Mouse (Mus musculus) intestine, embryonic 14.5 days (tissue): ENCODE data around the gene Cald1. TPM values are rescaled to one million over a fixed set of nuclear protein-coding genes. Genes with fewer than 3 reads are reported as not detected.

Experiments
- ATAC-seq: fragments of 200-750 bp; cut with Nextera tagmentation; replicated peaks from 2 replicates; pipeline ENCODE4 v1.8.0; 2017; ENCODE audit warnings: low read depth, moderate number of reproducible peaks, moderate TSS enrichment, moderate library complexity; ENCODE audit not compliant: low FRiP score, low TSS enrichment
- DNase-seq: peaks from one replicate; pipeline ENCODE4 v3.0.0-alpha.2; 2018; ENCODE audit warnings: low spot score
- H3K27ac ChIP-seq: fragments of 300-500 bp; sonication (generic); 2 replicates; pipeline ENCODE4 v1.5.1; 2014; ENCODE audit warnings: low read depth, mild to moderate bottlenecking, control low read depth
- H3K27me3 ChIP-seq: fragments of 300-500 bp; sonication (generic); replicated peaks from 2 replicates; pipeline ENCODE4 v1.6.1; 2014; ENCODE audit warnings: low read length, control low read depth; ENCODE audit not compliant: control insufficient read depth, insufficient read depth
- H3K36me3 ChIP-seq: fragments of 300-500 bp; sonication (generic); 2 replicates; pipeline ENCODE4 v1.6.1; 2014; ENCODE audit warnings: low read length, control low read depth; ENCODE audit not compliant: control insufficient read depth, insufficient read depth
- H3K4me1 ChIP-seq: fragments of 300-500 bp; sonication (generic); replicated peaks from 2 replicates; pipeline ENCODE4 v1.6.1; 2014; ENCODE audit warnings: low read length, control low read depth, mixed read lengths; ENCODE audit not compliant: control insufficient read depth, insufficient read depth
- H3K4me2 ChIP-seq: fragments of 300-500 bp; sonication (generic); 2 replicates; pipeline ENCODE4 v1.6.1; 2014; ENCODE audit warnings: low read length
- H3K4me3 ChIP-seq: fragments of 300-500 bp; sonication (generic); 2 replicates; pipeline ENCODE4 v1.5.1; 2014; ENCODE audit warnings: low read depth, low read length, control low read depth, mixed read lengths
- H3K9ac ChIP-seq: fragments of 300-500 bp; sonication (generic); 2 replicates; pipeline ENCODE4 v1.6.1; 2014; ENCODE audit warnings: mild to moderate bottlenecking, low read length
- H3K9me3 ChIP-seq: fragments of 300-500 bp; sonication (generic); 2 replicates; pipeline ENCODE4 v1.6.1; 2016; ENCODE audit warnings: low read length, control low read depth; ENCODE audit not compliant: control insufficient read depth
- WGBS: fragments of 180-500 bp; shearing (Covaris S2); extraction: QIAGEN DNeasy Blood & Tissue Kit; methylation state at CpG from one replicate; pipeline ENCODE4 v1.1.7; 2014; 5-methylcytosine and 5-hydroxymethylcytosine counted together
- polyA plus RNA-seq: library from polyadenylated mRNA; unstranded; fragments of >200 nt; fragmentation: Nextera tagmentation; extraction: Ambion mirVana; gene quantifications from 2 replicates; pipeline ENCODE4 v1.2.1, GENCODE M21; 2014

Cald1 gene
- polyA plus RNA-seq, 1 experiment from 2014 or later: 309 TPM

DNA sequence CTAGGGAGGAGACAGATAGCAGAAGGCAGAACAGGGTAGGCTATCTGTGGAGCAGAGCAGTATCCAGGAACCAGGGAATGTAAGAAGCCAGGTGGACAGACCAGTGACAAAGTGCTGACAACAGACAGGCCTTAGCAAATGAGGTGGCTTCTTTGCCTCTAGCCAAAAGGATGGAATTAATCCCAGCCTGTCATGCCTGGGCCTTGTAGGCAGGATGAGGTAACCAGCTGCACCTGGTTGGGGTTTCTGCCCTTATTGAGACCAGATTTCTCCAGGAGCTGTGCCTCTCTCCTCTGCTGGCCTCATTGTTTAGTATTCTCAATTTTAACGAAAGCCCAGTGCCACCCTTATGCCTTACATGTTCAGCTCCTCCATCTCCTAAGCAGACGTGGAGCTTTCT, 3.8 kb downstream of the Cald1 start:
- no peaks in the 10 kb centered on the region for H3K27me3 ChIP-seq
- H3K4me2 ChIP-seq: peak overlapping the region; percentile 44
- no peak for ATAC-seq
- WGBS: 64% methylated on average over 2 of the region's 2 CpGs
- 0 out of 2 replicates have a peak overlapping the region, but pooled peaks have one; percentile 6 for H3K4me3 ChIP-seq
- H3K27ac ChIP-seq: peak overlapping the region; percentile 38; the same call in 1 of the 2 replicates
- no peaks in the 10 kb centered on the region for H3K36me3 ChIP-seq
- DNase-seq: no peak
- peaks cover 39% of the 10 kb centered on the region for H3K4me1 ChIP-seq
- no peaks in the 10 kb centered on the region for H3K9me3 ChIP-seq
- peak overlapping the region; percentile 16; the same call in 1 of the 2 replicates for H3K9ac ChIP-seq

GRCm38 (mm10) chr6:34606407-34606806, 8.1 kb downstream of the Cald1 start:
- H3K4me3 ChIP-seq: no peak overlapping the region
- 31% methylated on average over 4 of the region's 4 CpGs for WGBS
- no peak overlapping the region for H3K9ac ChIP-seq
- DNase-seq (no peak), ATAC-seq (no peak)
- no peaks in the 10 kb centered on the region for H3K27me3 ChIP-seq
- H3K4me1 ChIP-seq: peaks cover 64% of the 10 kb centered on the region
- H3K9me3 ChIP-seq: no peaks in the 10 kb centered on the region
- peak overlapping the region; percentile 31 for H3K4me2 ChIP-seq
- H3K27ac ChIP-seq: peak overlapping the region; percentile 84
- no peaks in the 10 kb centered on the region for H3K36me3 ChIP-seq

DNA sequence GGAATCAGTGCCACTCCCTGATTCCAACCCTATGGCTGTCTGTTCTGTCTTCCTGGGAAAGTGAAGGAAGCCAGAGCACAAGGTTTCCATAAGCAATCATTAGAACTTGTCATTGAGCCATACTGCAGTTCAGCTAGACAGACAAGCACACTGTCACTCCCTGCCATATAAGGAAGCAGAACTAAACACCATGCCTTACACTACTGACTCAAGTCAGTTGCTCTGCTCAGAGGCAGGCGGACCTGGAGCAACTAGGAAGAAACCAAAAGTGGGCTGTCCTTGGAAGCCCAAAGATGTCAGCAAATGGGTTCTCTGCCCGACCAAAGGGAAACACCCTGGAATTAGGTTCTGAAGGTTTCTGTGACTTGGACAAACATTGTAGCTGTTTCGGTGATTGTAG, 10.3 kb downstream of the Cald1 start:
- no peak for DNase-seq
- H3K9ac ChIP-seq: no peak overlapping the region
- H3K4me3 ChIP-seq: no peak overlapping the region
- ATAC-seq: no peak
- no peak overlapping the region for H3K4me2 ChIP-seq
- H3K27ac ChIP-seq: peak overlapping the region; percentile 89
- WGBS: 53% methylated on average over 3 of the region's 3 CpGs
- H3K9me3 ChIP-seq: no peaks in the 10 kb centered on the region
- peaks cover 62% of the 10 kb centered on the region for H3K4me1 ChIP-seq
- H3K36me3 ChIP-seq: no peaks in the 10 kb centered on the region
- H3K27me3 ChIP-seq: no peaks in the 10 kb centered on the region

DNA sequence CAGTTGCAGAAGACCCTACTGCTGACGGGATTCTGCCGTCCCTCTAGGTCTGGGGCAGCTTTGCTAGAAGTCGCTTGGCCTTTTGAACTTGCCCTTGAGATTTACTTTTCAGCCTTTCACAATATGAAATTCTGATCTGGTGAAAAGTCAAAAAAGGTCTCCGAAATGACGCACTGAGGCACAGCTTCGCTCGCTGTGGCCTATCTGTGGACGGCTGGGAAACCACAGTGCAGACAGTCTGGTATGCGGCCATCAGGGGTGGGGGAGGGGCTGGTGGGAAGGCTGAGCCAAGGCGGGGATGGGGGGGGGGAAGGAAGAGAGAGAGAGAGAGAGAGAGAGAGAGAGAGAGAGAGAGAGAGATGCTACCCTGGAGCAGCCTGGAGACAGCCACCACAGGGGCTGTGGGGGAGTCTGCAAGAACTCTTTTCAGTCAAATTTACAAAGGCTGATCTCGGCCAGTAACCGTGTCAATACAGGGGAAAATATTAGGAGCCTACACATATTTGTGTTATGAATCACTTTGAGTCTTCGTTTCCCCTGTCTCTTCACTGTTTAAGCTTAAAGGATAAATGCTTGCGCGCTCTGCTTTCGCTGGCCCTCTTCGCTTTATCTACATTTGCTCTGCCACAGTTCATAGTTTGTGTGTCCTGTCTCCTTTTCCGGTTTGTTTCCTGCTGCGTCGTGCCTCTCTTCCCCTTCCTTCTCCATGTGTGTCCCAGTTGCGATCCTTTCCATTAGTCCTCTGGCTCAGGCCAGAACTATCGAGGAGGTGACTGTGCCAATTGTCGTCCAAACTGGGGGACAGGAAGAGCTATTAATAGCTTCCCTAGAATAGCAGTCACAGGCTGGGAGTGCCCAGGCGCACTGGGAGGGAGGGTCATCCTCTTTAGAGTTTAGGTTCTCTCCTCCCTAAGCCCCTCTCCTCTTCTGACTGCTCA, 11.9 kb downstream of the Cald1 start:
- Histone ChIP-seq H3K9me3 (no peaks in the 10 kb centered on the region), H3K4me3 (peak overlapping the region; percentile 6; the same call in 1 of the 2 replicates), H3K9ac (peak overlapping the region; percentile 25; the same call in 1 of the 2 replicates), H3K36me3 (no peaks in the 10 kb centered on the region), H3K4me2 (peak overlapping the region; percentile 47), H3K27ac (peak overlapping the region; percentile 89), H3K27me3 (no peaks in the 10 kb centered on the region), H3K4me1 (peaks cover 62% of the 10 kb centered on the region)
- ATAC-seq (peak; percentile 41; the same call in 1 of the 2 replicates), DNase-seq (peak; percentile 66)
- WGBS: 17% methylated on average over 23 of the region's 24 CpGs

DNA sequence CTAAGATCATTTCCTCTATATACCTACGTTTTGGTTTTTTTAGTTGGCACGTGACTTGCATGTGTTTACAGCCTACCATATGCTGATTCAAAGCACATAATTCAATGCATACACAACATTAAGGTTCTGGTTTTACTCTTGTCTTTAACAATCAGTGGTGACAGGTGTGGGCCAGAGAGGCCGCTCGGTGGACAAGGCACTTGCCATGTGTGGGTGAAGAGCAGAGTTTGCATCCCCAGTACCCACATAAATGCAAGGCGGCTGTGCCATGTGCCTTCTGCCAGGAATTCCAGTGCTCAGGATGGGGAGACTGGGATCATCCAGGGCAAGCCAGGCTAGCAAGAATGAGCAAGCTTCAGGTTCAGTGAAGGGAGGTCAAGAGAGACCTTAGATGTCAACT, 14.8 kb downstream of the Cald1 start:
- no peaks in the 10 kb centered on the region for H3K27me3 ChIP-seq
- H3K9ac ChIP-seq: no peak overlapping the region
- H3K36me3 ChIP-seq: no peaks in the 10 kb centered on the region
- no peak for DNase-seq
- no peak overlapping the region for H3K4me2 ChIP-seq
- 57% methylated on average over 5 of the region's 5 CpGs for WGBS
- peaks cover 46% of the 10 kb centered on the region for H3K4me1 ChIP-seq
- H3K9me3 ChIP-seq: no peaks in the 10 kb centered on the region
- H3K27ac ChIP-seq: no peak overlapping the region
- no peak for ATAC-seq
- no peak overlapping the region for H3K4me3 ChIP-seq

- WGBS: 54% methylated on average over 3 of the region's 3 CpGs
- H3K4me1 ChIP-seq: peaks cover 29% of the 10 kb centered on the region
- H3K9ac ChIP-seq: no peak overlapping the region
- no peak for ATAC-seq
- H3K9me3 ChIP-seq: no peaks in the 10 kb centered on the region
- no peak overlapping the region for H3K27ac ChIP-seq
- H3K36me3 ChIP-seq: no peaks in the 10 kb centered on the region
- H3K27me3 ChIP-seq: no peaks in the 10 kb centered on the region
- H3K4me2 ChIP-seq: no peak overlapping the region
- H3K4me3 ChIP-seq: no peak overlapping the region
- no peak for DNase-seq
These were observed 17.1 kb downstream of the Cald1 start for GRCm38 (mm10) chr6:34615419-34615818.

GRCm38 (mm10) chr6:34619494-34619893, 21.2 kb downstream of the Cald1 start:
- Histone ChIP-seq H3K9ac (no peak overlapping the region), H3K4me2 (no peak overlapping the region), H3K4me1 (peaks cover 6% of the 10 kb centered on the region; the same call in 1 of the 2 replicates), H3K36me3 (no peaks in the 10 kb centered on the region), H3K4me3 (no peak overlapping the region), H3K9me3 (no peaks in the 10 kb centered on the region), H3K27me3 (no peaks in the 10 kb centered on the region), H3K27ac (no peak overlapping the region)
- 75% methylated on average over 2 of the region's 2 CpGs for WGBS
- no peak for ATAC-seq
- DNase-seq: no peak

GRCm38 (mm10) chr6:34620242-34620641, 21.9 kb downstream of the Cald1 start:
- Histone ChIP-seq H3K9me3 (no peaks in the 10 kb centered on the region), H3K4me2 (no peak overlapping the region), H3K27me3 (no peaks in the 10 kb centered on the region), H3K36me3 (no peaks in the 10 kb centered on the region), H3K4me1 (peaks cover 6% of the 10 kb centered on the region; the same call in 1 of the 2 replicates), H3K4me3 (no peak overlapping the region), H3K9ac (no peak overlapping the region), H3K27ac (no peak overlapping the region)
- no peak for ATAC-seq
- no peak for DNase-seq
- WGBS: 43% methylated on average over 1 of the region's 1 CpGs
